Mouse (Mus musculus) MEL (cell line): ENCODE measurements around the gene Tas2r143. TPM values are rescaled to one million over a fixed set of nuclear protein-coding genes. Genes with fewer than 3 reads are reported as not detected.

Experiments
- DNase-seq: peaks from one replicate; pipeline ENCODE4 v3.0.0; 2011; ENCODE audit warnings: low read depth, low spot score
- H3K27ac ChIP-seq: 2 replicates; pipeline ENCODE4 v1.5.1; 2012; ENCODE audit warnings: low read depth, mild to moderate bottlenecking, control low read depth, low read length, moderate library complexity; ENCODE audit not compliant: control insufficient read depth
- H3K27me3 ChIP-seq, 2 experiments: fragments of 150-350 bp in 1 of 2; sonication (generic) in 1 of 2; 2 replicates each; pipeline ENCODE4 v1.6.1; 2012; ENCODE audit warnings: low read length in 2 of 2, mild to moderate bottlenecking in 2 of 2, improper control_type of control experiment in 1 of 2, moderate library complexity in 1 of 2; ENCODE audit not compliant: insufficient read depth in 2 of 2, control insufficient read depth in 1 of 2
- H3K36me3 ChIP-seq, 2 experiments: 2 replicates each; pipeline ENCODE4 v1.6.1; 2012 to 2014; ENCODE audit warnings: low read length in 2 of 2, improper control_type of control experiment in 1 of 2, inconsistent platforms in 1 of 2, mild to moderate bottlenecking in 1 of 2; ENCODE audit not compliant: insufficient read depth in 2 of 2, control insufficient read depth in 1 of 2
- H3K4me1 ChIP-seq, 2 experiments: fragments of 150-350 bp in 1 of 2; sonication (generic) in 1 of 2; 2 replicates each; pipeline ENCODE4 v1.6.1; 2012; ENCODE audit warnings: low read length in 2 of 2, improper control_type of control experiment in 1 of 2, mild to moderate bottlenecking in 1 of 2; ENCODE audit not compliant: insufficient read depth in 2 of 2, control insufficient read depth in 1 of 2
- H3K4me3 ChIP-seq, 2 experiments: fragments of 150-350 bp in 1 of 2; sonication (generic) in 1 of 2; 2 replicates each; pipeline ENCODE4 v1.5.1; 2012; ENCODE audit warnings: low read depth in 2 of 2, low read length in 2 of 2, mild to moderate bottlenecking in 2 of 2, moderate library complexity in 2 of 2, control low read depth in 1 of 2, improper control_type of control experiment in 1 of 2; ENCODE audit not compliant: control insufficient read depth in 1 of 2, insufficient read depth in 1 of 2
- H3K79me2 ChIP-seq: 2 replicates; pipeline ENCODE4 v1.6.1; 2012; ENCODE audit warnings: mild to moderate bottlenecking, low read length, moderate library complexity; ENCODE audit not compliant: control insufficient read depth, poor library complexity, insufficient read depth
- H3K9ac ChIP-seq: 2 replicates; pipeline ENCODE4 v1.6.1; 2012; ENCODE audit warnings: low read depth, mild to moderate bottlenecking, control low read depth, low read length, moderate library complexity; ENCODE audit not compliant: control insufficient read depth, poor library complexity, severe bottlenecking
- H3K9me3 ChIP-seq: fragments of 150-350 bp; sonication (generic); replicated peaks from 2 replicates; pipeline ENCODE4 v1.6.1; 2012; ENCODE audit warnings: mild to moderate bottlenecking, low read length, improper control_type of control experiment, moderate library complexity; ENCODE audit not compliant: insufficient read depth
- BHLHE40 ChIP-seq: IDR thresholded peaks from 2 replicates; pipeline ENCODE4 v1.6.1; 2012; ENCODE audit warnings: low read depth, mild to moderate bottlenecking, inconsistent platforms, low read length, improper control_type of control experiment, borderline replicate concordance
- CHD1 ChIP-seq: IDR thresholded peaks from 2 replicates; pipeline ENCODE4 v1.6.1; 2012; ENCODE audit warnings: low read depth, mild to moderate bottlenecking, inconsistent platforms, low read length, improper control_type of control experiment
- CHD2 ChIP-seq: IDR thresholded peaks from 2 replicates; pipeline ENCODE4 v1.6.1; 2011; ENCODE audit warnings: low read length, improper control_type of control experiment
- CTCF ChIP-seq, 3 experiments: IDR thresholded peaks in 2 of 3; conservative IDR thresholded peaks in 1 of 3; 2 replicates each; pipeline ENCODE4 v1.5.1; 2011 to 2012; ENCODE audit warnings: low read length in 3 of 3, low read depth in 2 of 3, mild to moderate bottlenecking in 2 of 3, improper control_type of control experiment in 1 of 3, inconsistent platforms in 1 of 3, mixed read lengths in 1 of 3, moderate library complexity in 1 of 3; ENCODE audit not compliant: control insufficient read depth in 1 of 3, insufficient read depth in 1 of 3, poor library complexity in 1 of 3, severe bottlenecking in 1 of 3
- E2F4 ChIP-seq: IDR thresholded peaks from 2 replicates; pipeline ENCODE4 v1.6.1; 2011; ENCODE audit warnings: low read depth, low read length, improper control_type of control experiment, borderline replicate concordance
- ELF1 ChIP-seq: IDR thresholded peaks from 2 replicates; pipeline ENCODE4 v1.6.1; 2014; ENCODE audit warnings: low read depth, mild to moderate bottlenecking, inconsistent platforms, low read length, improper control_type of control experiment, moderate library complexity
- EP300 ChIP-seq, 2 experiments: IDR thresholded peaks; 2 replicates each; pipeline ENCODE4 v1.6.1; 2011; ENCODE audit warnings: improper control_type of control experiment in 2 of 2, low read length in 2 of 2, low read depth in 1 of 2, mild to moderate bottlenecking in 1 of 2
- ETS1 ChIP-seq: IDR thresholded peaks from 2 replicates; pipeline ENCODE4 v1.6.1; 2012; ENCODE audit warnings: low read depth, mild to moderate bottlenecking, inconsistent platforms, low read length, improper control_type of control experiment, moderate library complexity
- GATA1 ChIP-seq: IDR thresholded peaks from 2 replicates; pipeline ENCODE4 v1.6.1; 2011; ENCODE audit warnings: low read depth, low read length, improper control_type of control experiment
- HCFC1 ChIP-seq: IDR thresholded peaks from 2 replicates; pipeline ENCODE4 v1.6.1; 2012; ENCODE audit warnings: low read depth, mild to moderate bottlenecking, inconsistent platforms, low read length, improper control_type of control experiment, moderate library complexity
- KAT2A ChIP-seq: conservative IDR thresholded peaks from 2 replicates; pipeline ENCODE4 v1.6.1; 2012; ENCODE audit warnings: low read depth, low read length, improper control_type of control experiment, inconsistent platforms
- MAX ChIP-seq: IDR thresholded peaks from 2 replicates; pipeline ENCODE4 v1.6.1; 2011; ENCODE audit warnings: low read length, improper control_type of control experiment
- MEF2A ChIP-seq: IDR thresholded peaks from 2 replicates; pipeline ENCODE4 v1.6.1; 2014; ENCODE audit warnings: low read depth, mild to moderate bottlenecking, inconsistent platforms, low read length, improper control_type of control experiment; ENCODE audit not compliant: poor library complexity, insufficient replicate concordance, severe bottlenecking; ENCODE audit errors: extremely low read depth
- MYC ChIP-seq: IDR thresholded peaks from 2 replicates; pipeline ENCODE4 v1.6.1; 2011; ENCODE audit warnings: low read depth, mild to moderate bottlenecking, low read length, improper control_type of control experiment, moderate library complexity
- NELFE ChIP-seq: IDR thresholded peaks from 2 replicates; pipeline ENCODE4 v1.6.1; 2011; ENCODE audit warnings: low read depth, low read length, improper control_type of control experiment
- NRF1 ChIP-seq: IDR thresholded peaks from 2 replicates; pipeline ENCODE4 v1.6.1; 2014; ENCODE audit warnings: low read depth, mild to moderate bottlenecking, inconsistent platforms, low read length, improper control_type of control experiment, moderate library complexity; ENCODE audit not compliant: poor library complexity, insufficient read depth, severe bottlenecking
- POLR2A ChIP-seq, 2 experiments: IDR thresholded peaks; 2 replicates each; pipeline ENCODE4 v1.6.1; 2011 to 2012; ENCODE audit warnings: low read length in 2 of 2, mild to moderate bottlenecking in 2 of 2, control low read depth in 1 of 2, improper control_type of control experiment in 1 of 2, low read depth in 1 of 2, moderate library complexity in 1 of 2; ENCODE audit not compliant: control insufficient read depth in 1 of 2, insufficient read depth in 1 of 2, poor library complexity in 1 of 2
- POLR2AphosphoS2 ChIP-seq: IDR thresholded peaks from 2 replicates; pipeline ENCODE4 v1.6.1; 2011; ENCODE audit warnings: low read length, improper control_type of control experiment
- POLR2AphosphoS5 ChIP-seq: IDR thresholded peaks from 2 replicates; pipeline ENCODE4 v1.6.1; 2012; ENCODE audit warnings: low read depth, borderline replicate concordance, mild to moderate bottlenecking, inconsistent platforms, low read length, moderate library complexity, mixed read lengths
- RAD21 ChIP-seq: IDR thresholded peaks from 2 replicates; pipeline ENCODE4 v1.6.1; 2011; ENCODE audit warnings: mild to moderate bottlenecking, low read depth, low read length, improper control_type of control experiment
- RCOR1 ChIP-seq: IDR thresholded peaks from 2 replicates; pipeline ENCODE4 v1.6.1; 2012; ENCODE audit warnings: low read depth, mild to moderate bottlenecking, inconsistent platforms, low read length, improper control_type of control experiment
- TAL1 ChIP-seq: IDR thresholded peaks from 2 replicates; pipeline ENCODE4 v1.6.1; 2012; ENCODE audit warnings: mild to moderate bottlenecking, inconsistent platforms, low read length, moderate library complexity, mixed read lengths
- TBP ChIP-seq: IDR thresholded peaks from 2 replicates; pipeline ENCODE4 v1.8.0; 2011; ENCODE audit warnings: low read depth, low read length, improper control_type of control experiment
- TCF12 ChIP-seq: IDR thresholded peaks from 2 replicates; pipeline ENCODE4 v1.6.1; 2014; ENCODE audit warnings: low read depth, mild to moderate bottlenecking, inconsistent platforms, low read length, improper control_type of control experiment, moderate library complexity
- UBTF ChIP-seq: IDR thresholded peaks from 2 replicates; pipeline ENCODE4 v1.6.1; 2012; ENCODE audit warnings: low read depth, mild to moderate bottlenecking, inconsistent platforms, low read length, improper control_type of control experiment, moderate library complexity, borderline replicate concordance; ENCODE audit not compliant: insufficient read depth
- ZC3H11A ChIP-seq: IDR thresholded peaks from 2 replicates; pipeline ENCODE4 v1.6.1; 2012; ENCODE audit warnings: low read depth, mild to moderate bottlenecking, inconsistent platforms, low read length, improper control_type of control experiment
- ZNF384 ChIP-seq: IDR thresholded peaks from 2 replicates; pipeline ENCODE4 v1.6.1; 2012; ENCODE audit warnings: low read depth, mild to moderate bottlenecking, inconsistent platforms, low read length, improper control_type of control experiment
- polyA plus RNA-seq, 2 experiments: library from polyadenylated mRNA; stranded (reverse) in 1 of 2; unstranded in 1 of 2; fragments of >175 nt in 1 of 2; fragments of >200 nt in 1 of 2; gene quantifications; 2 replicates each; pipeline versions ENCODE4 v1.2.1 to v1.2.4; 2012; ENCODE audit warnings: low replicate concordance in 2 of 2, low read depth in 1 of 2; ENCODE audit not compliant: insufficient read length in 2 of 2, insufficient read depth in 1 of 2, missing spikeins in 1 of 2
- total RNA-seq: library from RNA; depleted of rRNA; stranded (reverse); fragments of 300-350 nt; gene quantifications from 2 replicates; pipeline ENCODE4 v1.2.3, GENCODE M21; 2012

Gene Tas2r143
- total and polyA plus RNA-seq, 3 experiments, result not detected

- H3K79me2 ChIP-seq, result no peaks in the 10 kb centered on the region
- H3K4me1 ChIP-seq, result no peaks in the 10 kb centered on the region
- H3K4me3 ChIP-seq, result no peak overlapping the region
- H3K27me3 ChIP-seq, result peaks cover 4 to 10% of the 10 kb centered on the region in 2 experiments
- H3K36me3 ChIP-seq, result no peaks in the 10 kb centered on the region
- H3K9me3 ChIP-seq, result no peaks in the 10 kb centered on the region
- no peak overlapping the region for H3K27ac ChIP-seq
- TF ChIP-seq TAL1 (no peak), BHLHE40 (no peak), POLR2AphosphoS5 (no peak), ZNF384 (no peak), MEF2A (no peak), ELF1 (no peak), CHD1 (no peak), UBTF (no peak), GATA1 (no peak), EP300 (IDR thresholded peaks at IDR 0.05; ENCODE audit: low read depth in 1 of 2, low read length in 2 of 2) (no peak), MAX (no peak), E2F4 (no peak), CTCF (IDR thresholded peaks at IDR 0.05 in 2 of 3, conservative IDR thresholded peaks at IDR 0.05 in 1 of 3; ENCODE audit: control insufficient read depth in 1 of 3, insufficient read depth in 1 of 3, low read depth in 2 of 3, low read length in 3 of 3, poor library complexity in 1 of 3, severe bottlenecking in 1 of 3) (no peak), CHD2 (no peak), TBP (no peak), POLR2AphosphoS2 (no peak), ETS1 (no peak), TCF12 (no peak)
- no peak for DNase-seq
- no peak overlapping the region for H3K9ac ChIP-seq
These were observed 18.1 kb upstream of the Tas2r143 start for GRCm38 (mm10) chr6:42381916-42382381.

- Histone ChIP-seq H3K27me3 (peaks cover 4 to 13% of the 10 kb centered on the region in 2 experiments), H3K4me1 (no peaks in the 10 kb centered on the region), H3K36me3 (no peaks in the 10 kb centered on the region), H3K27ac (no peak overlapping the region), H3K9me3 (no peaks in the 10 kb centered on the region), H3K9ac (no peak overlapping the region), H3K4me3 (no peak overlapping the region), H3K79me2 (no peaks in the 10 kb centered on the region)
- TF ChIP-seq NELFE, result no peak
- no peak for TF ChIP-seq RCOR1
- no peak for TF ChIP-seq CTCF (IDR thresholded peaks at IDR 0.05 in 2 of 3, conservative IDR thresholded peaks at IDR 0.05 in 1 of 3; ENCODE audit: control insufficient read depth in 1 of 3, insufficient read depth in 1 of 3, low read depth in 2 of 3, low read length in 3 of 3, poor library complexity in 1 of 3, severe bottlenecking in 1 of 3)
- TF ChIP-seq POLR2AphosphoS2, result no peak
- no peak for TF ChIP-seq HCFC1
- no peak for TF ChIP-seq POLR2A (IDR thresholded peaks at IDR 0.05; ENCODE audit: control insufficient read depth in 1 of 2, insufficient read depth in 1 of 2, low read depth in 1 of 2, low read length in 2 of 2, poor library complexity in 1 of 2)
- no peak for TF ChIP-seq NRF1
- no peak for TF ChIP-seq RAD21
- TF ChIP-seq KAT2A, result no peak
- TF ChIP-seq MYC, result no peak
- TF ChIP-seq GATA1, result no peak
- no peak for TF ChIP-seq ZC3H11A
- DNase-seq, result no peak
These were observed 16.7 kb upstream of the Tas2r143 start for GRCm38 (mm10) chr6:42383360-42383759.
